Mouse (Mus musculus) neural tube, embryonic 14.5 days (tissue): Measurements from ENCODE around the gene 0610037L13Rik. TPM values are rescaled to one million over a fixed set of nuclear protein-coding genes. Genes with fewer than 3 reads are reported as not detected.

Experiments used
- ATAC-seq: fragments of 200-750 bp; cut with Nextera tagmentation; 2 replicates; pipeline ENCODE4 v1.8.0; 2017; ENCODE audit warnings: low read depth, mild to moderate bottlenecking, moderate TSS enrichment, moderate library complexity
- H3K27ac ChIP-seq: fragments of 300-500 bp; sonication (generic); 2 replicates; pipeline ENCODE4 v1.5.1; 2014; ENCODE audit warnings: low read depth, mild to moderate bottlenecking, control low read depth, low read length, moderate library complexity, mixed read lengths
- H3K27me3 ChIP-seq: fragments of 300-500 bp; sonication (generic); 2 replicates; pipeline ENCODE4 v1.6.1; 2014; ENCODE audit warnings: low read length; ENCODE audit not compliant: control insufficient read depth, insufficient read depth
- H3K36me3 ChIP-seq: fragments of 300-500 bp; sonication (generic); 2 replicates; pipeline ENCODE4 v1.6.1; 2014; ENCODE audit warnings: low read length, mixed read lengths; ENCODE audit not compliant: control insufficient read depth, insufficient read depth
- H3K4me1 ChIP-seq: fragments of 300-500 bp; sonication (generic); 2 replicates; pipeline ENCODE4 v1.6.1; 2014; ENCODE audit warnings: low read length; ENCODE audit not compliant: control insufficient read depth, insufficient read depth
- H3K4me2 ChIP-seq: fragments of 300-500 bp; sonication (generic); 2 replicates; pipeline ENCODE4 v1.6.1; 2014; ENCODE audit warnings: mild to moderate bottlenecking, low read depth, low read length, control low read depth
- H3K4me3 ChIP-seq: fragments of 300-500 bp; sonication (generic); 2 replicates; pipeline ENCODE4 v1.5.1; 2014; ENCODE audit warnings: low read depth, low read length, control low read depth, mixed read lengths
- H3K9ac ChIP-seq: fragments of 300-500 bp; sonication (generic); replicated peaks from 2 replicates; pipeline ENCODE4 v1.6.1; 2014; ENCODE audit warnings: low read depth, mild to moderate bottlenecking, control low read depth, low read length, mixed read lengths
- H3K9me3 ChIP-seq: fragments of 300-500 bp; sonication (generic); 2 replicates; pipeline ENCODE4 v1.6.1; 2016; ENCODE audit warnings: low read length; ENCODE audit not compliant: control insufficient read depth
- WGBS: fragments of 180-500 bp; shearing (Covaris S2); extraction: QIAGEN DNeasy Blood & Tissue Kit; methylation state at CpG from one replicate; pipeline ENCODE4 v1.1.7; 2014; 5-methylcytosine and 5-hydroxymethylcytosine counted together
- polyA plus RNA-seq: library from polyadenylated mRNA; unstranded; fragments of >200 nt; fragmentation: Nextera tagmentation; extraction: Ambion mirVana; gene quantifications from 2 replicates; pipeline ENCODE4 v1.2.1, GENCODE M21; 2014

Gene 0610037L13Rik
- polyA plus RNA-seq, result 82.6 and 91.7 TPM in 2 replicates

DNA sequence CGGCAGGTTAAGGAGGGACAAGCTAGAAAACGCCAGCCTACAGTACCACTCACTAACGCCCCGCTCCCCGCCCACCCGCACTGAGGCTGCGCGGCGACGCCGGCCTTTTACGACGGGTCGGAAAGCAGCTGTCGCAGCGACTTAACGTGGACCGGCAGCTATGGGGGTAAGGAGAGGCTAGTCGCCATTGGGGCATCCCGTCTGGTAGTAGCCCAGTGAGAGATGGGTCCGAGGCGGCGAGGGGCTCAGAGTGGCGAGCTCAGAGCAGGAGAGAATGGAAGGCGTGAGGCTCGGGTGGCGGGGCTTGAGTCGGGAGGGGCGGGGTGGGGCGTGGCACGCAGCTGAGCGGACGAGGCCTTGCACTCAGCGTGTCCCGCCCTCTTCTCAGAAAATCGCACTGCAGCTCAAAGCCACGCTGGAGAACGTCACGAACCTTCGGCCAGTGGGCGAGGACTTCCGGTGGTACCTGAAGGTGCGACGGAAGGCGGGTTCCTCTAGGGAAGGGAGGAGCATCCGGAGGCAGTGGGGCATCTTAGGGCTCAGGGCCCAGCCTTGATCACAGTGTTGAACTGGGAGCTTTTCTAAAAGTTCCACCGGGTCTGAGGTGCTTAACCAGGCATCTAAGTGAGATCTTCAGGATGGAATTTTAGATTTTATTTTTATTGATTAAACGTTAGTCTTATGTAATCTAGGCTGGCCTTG is at the start of gene 0610037L13Rik:
Gene 0610037L13Rik (plus strand): TSS at position 83 of the 702 bp plus-strand sequence.
- peak; percentile 94 for ATAC-seq
- H3K9me3 ChIP-seq, result no peaks in the 10 kb centered on the region
- peak within 1 kb of the TSS; percentile 80 for H3K4me2 ChIP-seq
- H3K4me1 ChIP-seq, result no peaks in the 10 kb centered on the region
- under 1% methylated on average over 48 of the region's 48 CpGs for WGBS
- H3K36me3 ChIP-seq, result peaks cover 29% of the 10 kb centered on the region
- H3K4me3 ChIP-seq, result peak within 1 kb of the TSS; percentile 42
- H3K27ac ChIP-seq, result peak within 1 kb of the TSS; percentile 92
- H3K27me3 ChIP-seq, result no peaks in the 10 kb centered on the region
- H3K9ac ChIP-seq, result peak within 1 kb of the TSS; percentile 58

DNA sequence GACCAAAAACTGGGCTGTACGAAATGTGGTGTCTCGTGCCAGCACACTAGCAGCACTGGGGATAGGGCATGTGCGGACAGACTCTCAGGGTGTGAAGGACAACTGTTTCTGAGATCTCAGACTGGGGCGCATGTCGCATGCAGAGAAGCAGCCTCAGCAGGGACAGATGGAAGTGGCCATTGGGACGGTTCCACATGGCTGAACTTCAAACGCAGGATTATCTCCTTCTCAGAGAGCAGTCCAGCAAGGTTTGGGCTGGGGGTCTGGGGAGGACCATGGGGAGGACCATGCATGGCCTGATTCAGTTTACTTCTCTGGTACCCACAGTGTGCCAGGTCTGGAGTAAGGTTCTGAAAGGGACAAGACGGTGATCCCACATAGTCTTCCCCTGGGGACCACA is 45.9 kb upstream of the 0610037L13Rik start:
- peak overlapping the region; percentile 34; the same call in 1 of the 2 replicates for H3K27ac ChIP-seq
- peaks cover 30% of the 10 kb centered on the region for H3K36me3 ChIP-seq

DNA sequence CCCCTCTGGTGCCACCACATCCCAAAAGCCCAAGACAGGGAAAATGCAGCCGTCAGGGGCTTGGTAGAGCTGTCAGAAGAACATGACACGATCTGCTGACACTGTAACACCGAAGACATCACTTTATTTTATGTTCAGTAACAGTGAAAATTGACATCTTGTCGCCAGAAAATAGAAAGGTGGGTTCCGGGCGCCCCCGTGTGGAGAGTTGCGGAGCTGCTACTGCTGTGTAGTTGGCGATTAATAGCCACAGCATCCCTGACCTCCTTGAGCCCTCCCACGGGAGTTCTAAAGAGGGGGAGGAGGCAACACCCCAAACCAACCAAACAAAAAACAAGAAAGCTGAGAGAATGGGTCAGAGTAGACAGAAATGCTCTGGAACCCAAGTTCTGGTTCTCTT is 44.6 kb upstream of the 0610037L13Rik start:
- H3K9me3 ChIP-seq, result no peaks in the 10 kb centered on the region
- 4% methylated on average over 10 of the region's 10 CpGs for WGBS
- no peak overlapping the region for H3K4me2 ChIP-seq
- no peak overlapping the region for H3K4me3 ChIP-seq
- H3K4me1 ChIP-seq, result 0 out of 2 replicates have a peak, but pooled peaks cover 5% of the 10 kb centered on the region
- H3K27me3 ChIP-seq, result no peaks in the 10 kb centered on the region
- H3K36me3 ChIP-seq, result peaks cover 32% of the 10 kb centered on the region
- ATAC-seq, result no peak
- H3K27ac ChIP-seq, result no peak overlapping the region
- no peak overlapping the region for H3K9ac ChIP-seq

More for the DNA sequence above, 45.9 kb upstream of the 0610037L13Rik start:
- 60% methylated on average over 8 of the region's 8 CpGs for WGBS
- Histone ChIP-seq H3K4me2 (no peak overlapping the region), H3K4me1 (peaks cover 10% of the 10 kb centered on the region), H3K27me3 (no peaks in the 10 kb centered on the region), H3K4me3 (no peak overlapping the region), H3K9ac (no peak overlapping the region), H3K9me3 (no peaks in the 10 kb centered on the region)
- no peak for ATAC-seq

DNA sequence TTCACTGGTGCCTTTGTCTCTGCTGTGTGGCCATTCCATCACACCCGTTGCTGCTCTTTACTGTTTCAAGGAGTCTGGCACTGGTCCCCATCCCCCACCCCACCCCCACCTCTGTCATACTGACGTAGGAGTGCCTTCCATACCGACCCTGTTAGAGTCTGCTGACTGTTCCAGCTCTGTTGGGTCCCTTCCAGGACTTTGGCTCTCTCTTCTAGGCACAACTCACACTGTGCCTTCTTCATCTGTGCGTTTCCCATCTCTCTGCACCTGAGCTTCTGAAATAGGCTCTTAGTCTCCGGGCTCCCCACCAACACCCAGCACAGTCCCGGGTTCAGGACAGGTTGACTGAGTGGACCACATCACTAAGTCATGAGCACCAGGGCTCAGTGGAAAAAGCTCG is 42.8 kb upstream of the 0610037L13Rik start:
- no peak for ATAC-seq
- no peaks in the 10 kb centered on the region for H3K9me3 ChIP-seq
- H3K9ac ChIP-seq, result no peak overlapping the region
- 0 out of 2 replicates have a peak, but pooled peaks cover 5% of the 10 kb centered on the region for H3K4me1 ChIP-seq
- H3K4me3 ChIP-seq, result no peak overlapping the region
- H3K36me3 ChIP-seq, result peaks cover 39% of the 10 kb centered on the region
- H3K27me3 ChIP-seq, result no peaks in the 10 kb centered on the region
- 72% methylated on average over 7 of the region's 7 CpGs for WGBS
- no peak overlapping the region for H3K4me2 ChIP-seq
- no peak overlapping the region for H3K27ac ChIP-seq

DNA sequence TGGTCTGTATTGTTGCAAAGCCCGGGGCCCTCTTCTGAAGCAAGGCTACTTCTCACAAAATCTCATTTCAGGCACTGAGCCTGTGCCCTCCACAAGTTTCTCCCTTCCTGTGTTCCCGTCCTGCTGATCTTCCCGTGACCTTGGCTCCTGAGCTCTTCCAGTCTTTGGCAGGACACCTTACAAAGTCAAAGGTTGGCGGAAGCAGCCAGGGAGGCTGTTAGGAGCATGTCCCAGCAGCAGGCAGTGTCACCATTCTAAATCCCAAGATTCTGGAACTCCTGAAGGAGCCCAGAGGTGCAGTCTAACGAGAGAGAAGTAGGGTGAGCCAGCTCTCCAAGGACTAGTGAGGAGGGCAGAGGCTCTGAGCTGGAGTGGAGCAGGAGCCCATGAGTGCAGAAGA is 41.1 kb upstream of the 0610037L13Rik start:
- no peak for ATAC-seq
- Histone ChIP-seq H3K4me1 (no peaks in the 10 kb centered on the region), H3K27ac (no peak overlapping the region), H3K27me3 (no peaks in the 10 kb centered on the region), H3K4me3 (no peak overlapping the region), H3K9me3 (no peaks in the 10 kb centered on the region), H3K9ac (no peak overlapping the region), H3K36me3 (peaks cover 42% of the 10 kb centered on the region), H3K4me2 (no peak overlapping the region)
- WGBS, result 91% methylated on average over 5 of the region's 5 CpGs

DNA sequence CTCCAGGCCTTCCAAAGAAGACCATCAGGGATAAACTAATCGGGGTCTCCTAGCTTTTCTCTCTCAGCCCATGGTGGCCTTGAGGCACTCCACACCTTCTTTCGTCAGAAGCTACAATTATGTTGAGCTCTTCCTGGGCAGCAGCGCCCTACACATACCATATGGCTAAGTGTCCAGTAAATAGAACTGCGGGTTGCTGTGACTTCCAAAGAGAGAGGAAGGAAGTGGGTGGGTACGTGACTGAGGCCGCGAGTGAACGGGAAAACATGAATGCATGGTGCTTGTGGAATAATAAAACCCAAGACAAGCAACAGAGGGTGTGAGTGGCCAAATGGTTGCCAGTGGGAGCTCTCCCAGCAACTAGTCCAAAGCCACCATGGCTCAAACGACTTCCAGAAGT is 40.0 kb upstream of the 0610037L13Rik start:
- 79% methylated on average over 9 of the region's 9 CpGs for WGBS
- Histone ChIP-seq H3K27me3 (no peaks in the 10 kb centered on the region), H3K9ac (no peak overlapping the region), H3K9me3 (no peaks in the 10 kb centered on the region), H3K4me1 (no peaks in the 10 kb centered on the region), H3K4me2 (no peak overlapping the region), H3K27ac (no peak overlapping the region), H3K4me3 (no peak overlapping the region), H3K36me3 (peaks cover 45% of the 10 kb centered on the region)
- ATAC-seq, result no peak

- peaks cover 50% of the 10 kb centered on the region for H3K36me3 ChIP-seq
Observed at GRCm38 (mm10) chr4:107850091-107850490, 39.5 kb upstream of the 0610037L13Rik start.

GRCm38 (mm10) chr4:107853333-107853732 is 36.3 kb upstream of the 0610037L13Rik start:
- Histone ChIP-seq H3K27me3 (no peaks in the 10 kb centered on the region), H3K36me3 (peaks cover 56% of the 10 kb centered on the region), H3K4me1 (no peaks in the 10 kb centered on the region), H3K4me3 (no peak overlapping the region), H3K9me3 (no peaks in the 10 kb centered on the region), H3K9ac (no peak overlapping the region), H3K4me2 (no peak overlapping the region), H3K27ac (no peak overlapping the region)
- no peak for ATAC-seq
- WGBS, result 93% methylated on average over 8 of the region's 8 CpGs

More at GRCm38 (mm10) chr4:107850091-107850490, 39.5 kb upstream of the 0610037L13Rik start:
- Histone ChIP-seq H3K4me2 (no peak overlapping the region), H3K9ac (no peak overlapping the region), H3K4me3 (no peak overlapping the region), H3K4me1 (no peaks in the 10 kb centered on the region), H3K9me3 (no peaks in the 10 kb centered on the region), H3K27me3 (no peaks in the 10 kb centered on the region), H3K27ac (no peak overlapping the region)
- WGBS, result 90% methylated on average over 8 of the region's 8 CpGs
- no peak for ATAC-seq

DNA sequence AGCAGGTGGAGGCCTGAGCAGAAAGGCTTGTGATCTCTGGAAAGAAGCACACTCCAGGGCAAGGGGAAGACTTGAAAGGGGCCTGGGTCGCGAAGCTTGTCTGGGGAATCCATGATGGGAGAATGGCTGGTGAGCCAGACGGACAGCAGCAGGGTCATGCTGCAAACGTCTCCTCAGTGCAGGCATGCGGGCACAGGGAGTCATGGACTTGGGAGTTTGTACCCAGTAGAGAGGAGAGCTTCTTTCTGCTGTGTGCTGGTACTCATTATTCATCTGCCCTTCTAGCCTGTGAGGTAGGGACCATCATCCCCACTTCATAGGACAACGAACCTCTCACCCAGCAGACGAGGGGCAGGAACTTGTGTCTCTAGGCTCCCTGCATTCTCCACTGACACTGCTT is 35.8 kb upstream of the 0610037L13Rik start:
- Histone ChIP-seq H3K4me2 (no peak overlapping the region), H3K9me3 (no peaks in the 10 kb centered on the region), H3K4me1 (no peaks in the 10 kb centered on the region), H3K9ac (no peak overlapping the region), H3K27me3 (no peaks in the 10 kb centered on the region), H3K4me3 (no peak overlapping the region), H3K36me3 (peaks cover 55% of the 10 kb centered on the region), H3K27ac (no peak overlapping the region)
- ATAC-seq, result no peak
- 92% methylated on average over 7 of the region's 7 CpGs for WGBS
